Mouse (Mus musculus): ENCODE results near the gene 5730596B20Rik.
A peak's percentile ranks its signal among the peaks of the same experiment; 100 is the strongest.

The 5730596B20Rik gene

GRCm38 (mm10) chr6:52177061-52177735 is at the start of gene 5730596B20Rik:
TSS of gene 5730596B20Rik (plus strand) at chr6:52177498.
- DNase-seq (ENCODE audit: low read depth, low spot score), result no peak

GRCm38 (mm10) chr6:52137841-52138535 is 39.3 kb upstream of the 5730596B20Rik start:
- no peak for DNase-seq (ENCODE audit: low read depth, low spot score)

GRCm38 (mm10) chr6:52138576-52138975 is 38.7 kb upstream of the 5730596B20Rik start:
- DNase-seq (ENCODE audit: low read depth, low spot score), result no peak

- DNase-seq (ENCODE audit: low read depth, low spot score), result no peak
These were observed 38.2 kb upstream of the 5730596B20Rik start for GRCm38 (mm10) chr6:52139115-52139514.

- no peak for DNase-seq (ENCODE audit: low read depth, low spot score)
These were observed 26.8 kb upstream of the 5730596B20Rik start for GRCm38 (mm10) chr6:52150401-52150966.

GRCm38 (mm10) chr6:52151571-52151970 is 25.7 kb upstream of the 5730596B20Rik start:
- no peak for DNase-seq (ENCODE audit: low read depth, low spot score)

- no peak for DNase-seq (ENCODE audit: low read depth, low spot score)
These were observed 24.8 kb upstream of the 5730596B20Rik start for GRCm38 (mm10) chr6:52152226-52153193.

- DNase-seq (ENCODE audit: low read depth, low spot score), result no peak
These were observed 24.0 kb upstream of the 5730596B20Rik start for GRCm38 (mm10) chr6:52153270-52153669.

- no peak for DNase-seq (ENCODE audit: low read depth, low spot score)
These were observed 23.3 kb upstream of the 5730596B20Rik start for GRCm38 (mm10) chr6:52154044-52154443.

- DNase-seq (ENCODE audit: low read depth, low spot score), result no peak
These were observed 21.8 kb upstream of the 5730596B20Rik start for GRCm38 (mm10) chr6:52155471-52155870.

- DNase-seq (ENCODE audit: low read depth, low spot score), result no peak
These were observed 20.6 kb upstream of the 5730596B20Rik start for GRCm38 (mm10) chr6:52156551-52157200.

GRCm38 (mm10) chr6:52157466-52158275 is 19.6 kb upstream of the 5730596B20Rik start:
- no peak for DNase-seq (ENCODE audit: low read depth, low spot score)

- DNase-seq (ENCODE audit: low read depth, low spot score), result peak; percentile 75
These were observed 18.8 kb upstream of the 5730596B20Rik start, which contains the start of gene Hoxa1 for GRCm38 (mm10) chr6:52158276-52159051. TSS of gene Hoxa1 (minus strand) at chr6:52158317.

- no peak for DNase-seq (ENCODE audit: low read depth, low spot score)
These were observed 18.0 kb upstream of the 5730596B20Rik start for GRCm38 (mm10) chr6:52159164-52159761.

GRCm38 (mm10) chr6:52159979-52160378 is 17.3 kb upstream of the 5730596B20Rik start:
- no peak for DNase-seq (ENCODE audit: low read depth, low spot score)

GRCm38 (mm10) chr6:52160511-52161335 is 16.6 kb upstream of the 5730596B20Rik start:
- no peak for DNase-seq (ENCODE audit: low read depth, low spot score)

GRCm38 (mm10) chr6:52161336-52162092 is 15.8 kb upstream of the 5730596B20Rik start:
- no peak for DNase-seq (ENCODE audit: low read depth, low spot score)

GRCm38 (mm10) chr6:52162093-52162380 is 15.3 kb upstream of the 5730596B20Rik start:
- no peak for DNase-seq (ENCODE audit: low read depth, low spot score)
